Mouse (Mus musculus) lung, adult 2 months (tissue): ENCODE measurements around the gene Ubc. TPM values are rescaled to one million over a fixed set of nuclear protein-coding genes. Genes with fewer than 3 reads are reported as not detected.

Experiments used
- DNase-seq: peaks from one replicate; pipeline ENCODE4 v3.0.0; 2022
- H3K4me1 ChIP-seq: fragments of 200-500 bp; 2 replicates; pipeline ENCODE4 v1.6.1; 2011; ENCODE audit warnings: low read length; ENCODE audit not compliant: control insufficient read depth, insufficient read depth
- H3K4me3 ChIP-seq: fragments of 200-500 bp; replicated peaks from 2 replicates; pipeline ENCODE3; 2011; ENCODE audit warnings: low read depth, mild to moderate bottlenecking, control low read depth, low read length; ENCODE audit errors: extremely low read depth
- CTCF ChIP-seq: fragments of 200-500 bp; IDR thresholded peaks from 2 replicates; pipeline ENCODE4 v1.5.1; 2011; ENCODE audit warnings: mild to moderate bottlenecking, low read length, control low read depth; ENCODE audit not compliant: insufficient read depth
- POLR2A ChIP-seq: fragments of 200-500 bp; IDR thresholded peaks from 2 replicates; pipeline ENCODE4 v1.6.1; 2011; ENCODE audit warnings: low read depth, mild to moderate bottlenecking, control low read depth, low read length, borderline replicate concordance; ENCODE audit errors: extremely low read depth
- WGBS: fragments of 180-500 bp; shearing (Covaris S2); methylation state at CpG from one replicate; pipeline ENCODE4 v1.1.7; 2018; 5-methylcytosine and 5-hydroxymethylcytosine counted together
- polyA plus RNA-seq: library from polyadenylated mRNA; depleted of rRNA; stranded (reverse); fragments of >200 nt; gene quantifications from 2 replicates; pipeline ENCODE4 v1.2.3, GENCODE M21; 2012

Gene Ubc
- polyA plus RNA-seq, 1 experiment = 874 TPM

DNA sequence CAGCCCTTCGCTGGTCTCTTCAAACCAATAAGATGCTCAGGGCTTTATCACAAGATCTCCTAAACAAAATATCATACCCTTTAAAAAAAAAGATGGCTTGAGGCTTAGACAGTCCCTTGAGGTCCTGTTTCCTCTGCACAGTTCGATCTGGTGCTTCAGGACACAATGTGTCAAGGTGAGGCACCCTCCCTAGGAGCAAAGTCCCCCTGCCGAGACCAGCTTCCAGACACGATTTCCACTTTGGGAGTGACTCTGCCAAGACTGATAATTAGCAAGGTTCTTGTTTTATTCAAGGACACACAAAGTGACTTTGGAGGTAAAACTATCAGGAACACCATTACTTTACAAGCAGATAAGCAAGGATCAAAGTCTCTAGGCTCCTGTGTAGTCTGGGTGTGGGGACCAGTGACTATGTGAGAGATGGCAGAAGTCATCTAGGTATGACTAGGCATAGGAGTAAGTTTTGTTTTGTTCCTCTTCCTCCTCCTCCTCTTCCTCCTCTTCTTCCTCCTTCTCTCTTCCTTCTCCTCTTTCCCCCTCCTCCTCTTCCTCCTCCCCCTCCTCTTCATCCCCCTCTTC is 25.1 kb downstream of the Ubc start:
- no peak for DNase-seq
- 77% methylated on average over 4 of the region's 4 CpGs for WGBS
- TF ChIP-seq POLR2A (no peak), CTCF (no peak)
- Histone ChIP-seq H3K4me3 (no peak overlapping the region), H3K4me1 (no peaks in the 10 kb centered on the region)

DNA sequence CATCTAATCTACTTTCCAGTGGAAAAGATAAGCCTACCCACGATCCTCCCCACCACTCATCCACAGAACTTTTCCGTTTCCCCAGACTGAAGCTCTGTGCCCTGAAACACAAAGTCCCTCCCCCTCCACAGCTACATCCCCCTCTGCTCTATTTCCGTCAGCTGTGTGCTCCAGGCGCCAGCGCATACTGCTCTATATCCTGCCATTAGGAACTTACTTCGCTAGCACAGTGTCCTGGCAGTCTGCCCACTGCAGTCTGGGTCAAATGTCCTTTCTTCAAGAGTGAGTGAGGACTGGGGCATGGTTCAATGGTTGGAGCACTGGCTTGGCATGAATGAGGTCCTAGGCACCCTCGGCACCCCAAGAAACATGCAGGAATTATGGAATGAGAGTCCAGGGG is 26.1 kb downstream of the Ubc start:
- Histone ChIP-seq H3K4me1 (no peaks in the 10 kb centered on the region), H3K4me3 (no peak overlapping the region)
- 35% methylated on average over 7 of the region's 7 CpGs for WGBS
- no peak for DNase-seq
- TF ChIP-seq CTCF (no peak), POLR2A (no peak)

DNA sequence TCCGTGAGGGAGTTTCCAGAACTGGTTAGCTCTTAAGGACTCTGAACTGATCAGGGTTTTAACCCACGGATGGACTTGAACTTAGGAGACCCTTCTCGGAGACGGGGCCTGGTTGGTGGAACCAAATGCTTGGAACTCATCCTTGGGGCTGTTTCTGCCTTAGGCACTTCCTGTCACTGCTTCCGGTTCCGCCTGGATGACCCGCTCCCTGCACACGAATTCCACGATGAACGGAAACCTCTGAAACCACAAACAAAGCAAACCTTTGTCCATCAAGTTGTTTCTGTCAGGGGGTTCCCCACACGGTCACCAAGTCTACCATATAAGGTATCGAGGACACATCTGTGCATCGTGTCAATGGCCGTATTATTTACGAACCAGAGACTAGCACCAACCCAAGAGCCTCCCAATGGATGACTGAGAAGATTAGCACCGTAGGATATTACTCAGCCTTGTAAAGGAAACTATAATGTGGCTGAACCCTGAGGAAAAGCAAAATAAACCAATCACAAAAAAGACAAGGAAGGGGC is 29.0 kb downstream of the Ubc start:
- 73% methylated on average over 16 of the region's 16 CpGs for WGBS
- no peak overlapping the region for H3K4me3 ChIP-seq
- TF ChIP-seq CTCF (no peak), POLR2A (no peak)
- H3K4me1 ChIP-seq = no peaks in the 10 kb centered on the region
- no peak for DNase-seq

DNA sequence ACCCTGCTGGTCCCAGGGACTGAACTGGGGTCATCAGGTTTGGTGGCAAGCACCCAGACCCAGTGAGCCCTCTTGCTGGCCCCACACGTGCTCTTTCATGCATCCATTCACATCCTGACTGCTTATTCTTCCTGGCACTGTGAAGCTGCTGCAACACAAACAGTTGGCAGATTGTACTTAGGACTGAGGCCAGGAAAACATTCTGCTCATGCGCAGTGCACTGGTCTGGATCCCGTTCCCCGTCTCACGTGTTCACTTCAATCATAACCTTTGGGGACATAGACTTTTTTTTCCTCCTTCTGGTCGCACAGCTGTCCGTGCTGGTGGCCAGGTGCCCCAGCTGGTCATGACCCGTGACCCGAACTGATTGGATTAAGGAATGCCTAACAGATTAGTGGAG is 29.4 kb downstream of the Ubc start:
- Histone ChIP-seq H3K4me1 (no peaks in the 10 kb centered on the region), H3K4me3 (no peak overlapping the region)
- TF ChIP-seq CTCF (no peak), POLR2A (no peak)
- DNase-seq = no peak
- WGBS = 65% methylated on average over 9 of the region's 9 CpGs

DNA sequence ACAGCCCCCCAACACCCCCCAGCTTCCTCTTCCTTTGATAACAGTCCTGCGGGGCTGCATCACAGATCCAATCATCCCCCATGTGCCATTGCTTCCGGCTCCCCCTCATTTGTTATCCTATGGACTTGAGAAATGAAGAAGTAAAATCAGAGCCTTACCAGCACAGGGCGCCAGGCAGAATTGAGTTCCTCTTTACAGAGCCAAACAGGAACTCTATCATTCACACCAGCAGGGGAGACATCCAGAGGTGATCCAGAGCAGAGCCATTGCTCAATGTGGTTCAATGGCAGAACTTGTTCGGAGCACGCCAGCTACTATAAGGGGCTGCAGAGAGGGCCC is 31.8 kb downstream of the Ubc start:
- DNase-seq = no peak
- Histone ChIP-seq H3K4me3 (no peak overlapping the region), H3K4me1 (no peaks in the 10 kb centered on the region)
- TF ChIP-seq POLR2A (no peak), CTCF (no peak)
- 34% methylated on average over 5 of the region's 5 CpGs for WGBS

DNA sequence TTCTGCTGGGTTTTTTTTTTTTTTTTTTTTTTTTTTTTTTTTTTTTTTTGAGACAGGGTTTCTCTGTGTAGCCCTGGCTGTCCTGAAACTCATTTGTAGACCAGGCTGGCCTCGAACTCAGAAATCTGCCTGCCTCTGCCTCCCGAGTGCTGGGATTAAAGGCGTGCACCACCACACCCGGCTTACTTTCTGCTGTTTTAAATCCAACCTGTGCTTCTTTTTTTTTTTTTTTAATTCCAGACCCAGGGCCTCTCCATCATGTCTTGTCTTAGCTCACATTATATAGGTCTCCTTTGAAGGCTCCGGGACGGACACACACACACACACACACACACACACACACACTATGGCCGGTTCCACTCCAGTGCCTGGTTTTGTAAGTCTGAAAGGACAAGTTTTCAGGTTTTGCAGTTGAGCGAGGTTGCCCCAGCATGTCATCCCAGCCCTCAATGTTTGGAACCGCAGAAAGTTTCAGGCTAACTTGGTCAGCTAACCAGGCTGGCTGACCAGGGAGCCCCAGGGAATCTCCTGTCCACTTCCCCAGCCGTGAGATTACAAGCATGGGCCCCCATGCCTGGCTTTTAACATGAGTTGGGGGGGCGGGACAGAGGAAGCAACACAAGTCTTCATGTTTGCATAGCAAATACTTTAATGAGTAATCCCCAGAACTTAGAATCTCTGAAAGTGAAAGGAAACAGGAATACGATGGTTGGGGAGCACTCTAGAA is 32.3 kb downstream of the Ubc start:
- WGBS = 68% methylated on average over 12 of the region's 12 CpGs
- DNase-seq = no peak
- TF ChIP-seq CTCF = no peak
- no peak for TF ChIP-seq POLR2A
- Histone ChIP-seq H3K4me3 (no peak overlapping the region), H3K4me1 (no peaks in the 10 kb centered on the region)

DNA sequence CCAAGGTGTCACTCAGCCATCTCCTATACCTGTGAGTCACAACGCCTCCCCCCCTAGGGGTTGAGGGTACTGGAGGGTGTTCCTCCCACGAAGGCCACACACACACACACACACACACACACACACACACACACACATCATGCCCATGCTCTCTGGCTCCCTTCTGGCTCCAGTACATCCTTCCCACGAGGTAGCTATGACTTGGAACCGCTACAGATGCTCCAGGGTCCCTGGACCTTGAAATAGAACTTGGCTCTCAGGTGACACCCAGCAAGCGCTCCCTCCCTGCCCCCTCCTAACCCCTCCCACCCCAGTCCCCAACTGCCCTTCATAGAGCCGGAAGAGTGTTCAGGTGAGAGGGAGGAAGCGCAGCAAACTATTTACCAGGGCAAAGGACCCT is 34.4 kb downstream of the Ubc start:
- TF ChIP-seq CTCF (no peak), POLR2A (no peak)
- 48% methylated on average over 7 of the region's 7 CpGs for WGBS
- no peak overlapping the region for H3K4me3 ChIP-seq
- DNase-seq = no peak
- no peaks in the 10 kb centered on the region for H3K4me1 ChIP-seq

DNA sequence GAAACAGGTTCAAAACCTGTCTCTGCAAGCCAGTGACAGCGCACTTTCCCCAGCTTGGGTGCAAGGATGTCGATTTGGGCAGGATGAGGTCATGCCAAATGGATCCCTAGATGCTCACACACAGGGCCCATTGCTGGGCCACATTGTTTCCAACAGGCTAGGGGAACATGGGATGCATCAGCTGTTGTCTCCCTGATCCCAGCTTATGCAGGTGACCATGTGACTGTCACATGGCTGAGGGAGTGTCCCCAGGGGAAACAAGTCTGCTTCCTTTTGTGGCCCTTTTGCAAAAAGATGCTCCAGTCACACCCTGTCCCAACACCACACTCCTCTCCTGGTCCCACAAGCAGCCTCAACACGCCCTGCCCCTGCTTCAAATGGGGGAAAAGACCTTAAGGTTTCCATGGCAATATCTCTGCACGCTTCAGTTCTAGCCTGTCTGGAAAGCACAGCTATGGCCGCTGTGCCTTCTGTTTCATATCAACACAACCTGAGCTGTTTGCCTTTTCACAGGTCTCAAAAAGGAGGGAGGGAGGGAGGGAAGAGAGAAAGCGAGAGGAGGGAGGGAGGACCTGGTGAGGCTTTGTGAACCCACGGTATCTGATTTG is 35.0 kb downstream of the Ubc start:
- H3K4me1 ChIP-seq = no peaks in the 10 kb centered on the region
- no peak for DNase-seq
- no peak for TF ChIP-seq CTCF
- H3K4me3 ChIP-seq = no peak overlapping the region
- 64% methylated on average over 7 of the region's 7 CpGs for WGBS

DNA sequence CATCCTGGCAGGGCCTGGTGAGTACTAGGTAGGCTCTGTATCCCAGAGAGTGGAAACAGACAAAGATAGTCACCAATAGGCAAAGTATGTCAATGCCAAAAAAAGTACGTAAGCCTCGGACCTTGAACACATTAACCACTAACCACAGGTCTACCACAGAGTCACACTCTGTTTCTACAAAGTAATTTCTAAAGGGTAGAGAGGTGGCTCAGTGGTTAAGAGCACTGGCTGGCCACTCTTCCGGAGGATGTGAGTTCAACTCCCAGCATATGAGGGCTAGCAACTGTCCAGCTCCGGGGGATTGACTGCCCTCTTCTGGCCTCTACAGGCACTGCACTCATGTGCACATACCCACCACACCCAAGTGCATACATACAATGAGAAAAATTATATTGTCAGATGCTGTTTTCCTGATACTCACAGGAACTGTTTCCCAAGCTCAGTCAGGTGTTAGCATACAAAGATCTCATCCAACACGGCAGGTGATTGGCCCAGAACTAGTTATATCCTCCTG is 37.2 kb downstream of the Ubc start:
- no peaks in the 10 kb centered on the region for H3K4me1 ChIP-seq
- no peak for TF ChIP-seq POLR2A
- no peak for TF ChIP-seq CTCF

DNA sequence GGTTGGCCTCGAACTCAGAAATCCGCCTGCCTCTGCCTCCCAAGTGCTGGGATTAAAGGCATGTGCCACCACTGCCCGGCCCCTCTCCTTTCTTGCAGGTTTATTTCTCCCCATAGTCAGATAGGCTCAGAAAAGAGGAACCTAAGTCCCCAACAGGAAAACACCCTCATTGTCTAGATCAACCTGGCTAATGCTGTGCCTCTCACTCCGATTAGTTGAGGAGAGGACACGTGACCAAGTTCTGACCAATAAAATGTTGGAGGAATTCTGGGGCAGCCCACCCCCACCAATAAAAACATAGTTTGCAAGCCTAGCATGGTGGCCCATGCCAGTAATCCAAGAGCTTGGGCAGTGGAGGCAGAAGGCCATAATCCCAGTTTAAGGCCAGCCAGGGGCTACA is 38.1 kb downstream of the Ubc start:
- no peak for DNase-seq
- no peaks in the 10 kb centered on the region for H3K4me1 ChIP-seq
- 78% methylated on average over 5 of the region's 5 CpGs for WGBS
- H3K4me3 ChIP-seq = no peak overlapping the region
- TF ChIP-seq POLR2A (no peak), CTCF (no peak)

More for the DNA sequence above, 37.2 kb downstream of the Ubc start:
- no peak for DNase-seq
- H3K4me3 ChIP-seq = no peak overlapping the region
- 93% methylated on average over 5 of the region's 5 CpGs for WGBS
